Mouse (Mus musculus) liver, adult 2 months (tissue): ENCODE results near the gene Exoc3l. TPM values are rescaled to one million over a fixed set of nuclear protein-coding genes. Genes with fewer than 3 reads are reported as not detected.

ENCODE experiments used
- DNase-seq: peaks from one replicate; pipeline ENCODE4 v3.0.0-alpha.2; 2011; ENCODE audit warnings: low read depth, low spot score; ENCODE audit errors: extremely low read depth
- H3K27ac ChIP-seq: fragments of 200-500 bp; replicated peaks from 2 replicates; pipeline ENCODE4 v1.5.1; 2012; ENCODE audit warnings: low read depth, mild to moderate bottlenecking, control low read depth, inconsistent platforms, low read length; ENCODE audit not compliant: insufficient read depth
- H3K27me3 ChIP-seq: fragments of 200-500 bp; 2 replicates; pipeline ENCODE4 v1.6.1; 2012; ENCODE audit warnings: mild to moderate bottlenecking, moderate library complexity, low read length, inconsistent platforms; ENCODE audit not compliant: control insufficient read depth, insufficient read depth
- H3K36me3 ChIP-seq: fragments of 200-500 bp; 2 replicates; pipeline ENCODE4 v1.6.1; 2012; ENCODE audit warnings: low read length, inconsistent platforms; ENCODE audit not compliant: control insufficient read depth, insufficient read depth
- H3K4me1 ChIP-seq: fragments of 200-500 bp; 2 replicates; pipeline ENCODE4 v1.6.1; 2011; ENCODE audit warnings: low read length; ENCODE audit not compliant: control insufficient read depth, insufficient read depth
- H3K4me3 ChIP-seq: fragments of 200-500 bp; 2 replicates; pipeline ENCODE4 v1.5.1; 2011; ENCODE audit warnings: low read depth, mild to moderate bottlenecking, control low read depth, low read length, moderate library complexity; ENCODE audit not compliant: insufficient read depth
- H3K79me2 ChIP-seq: fragments of 200-500 bp; 2 replicates; pipeline ENCODE4 v1.6.1; 2012; ENCODE audit warnings: inconsistent platforms, mild to moderate bottlenecking, low read length, moderate library complexity; ENCODE audit not compliant: control insufficient read depth, insufficient read depth
- H3K9ac ChIP-seq: fragments of 200-500 bp; 2 replicates; pipeline ENCODE4 v1.6.1; 2012; ENCODE audit warnings: low read depth, mild to moderate bottlenecking, control low read depth, inconsistent platforms, low read length
- CTCF ChIP-seq: fragments of 200-500 bp; IDR thresholded peaks from 2 replicates; pipeline ENCODE4 v1.5.1; 2011; ENCODE audit warnings: low read depth, low read length, control low read depth
- POLR2A ChIP-seq: fragments of 200-500 bp; IDR thresholded peaks from 2 replicates; pipeline ENCODE4 v1.6.1; 2011; ENCODE audit warnings: low read length, control low read depth; ENCODE audit not compliant: insufficient read depth; ENCODE audit errors: extremely low read depth
- WGBS: fragments of 180-500 bp; shearing (Covaris S2); methylation state at CpG from one replicate; pipeline ENCODE4 v1.1.7; 2018; 5-methylcytosine and 5-hydroxymethylcytosine counted together
- polyA plus RNA-seq: library from polyadenylated mRNA; depleted of rRNA; stranded (reverse); fragments of >200 nt; gene quantifications from 2 replicates; pipeline ENCODE4 v1.2.3, GENCODE M21; 2012
- total RNA-seq: library from RNA; depleted of rRNA; stranded (reverse); fragments of >200 nt; gene quantifications from 2 replicates; pipeline ENCODE4 v1.2.3, GENCODE M21; 2014

Exoc3l gene
- total and polyA plus RNA-seq, 2 experiments, result 3.6 to 9.3 TPM

DNA sequence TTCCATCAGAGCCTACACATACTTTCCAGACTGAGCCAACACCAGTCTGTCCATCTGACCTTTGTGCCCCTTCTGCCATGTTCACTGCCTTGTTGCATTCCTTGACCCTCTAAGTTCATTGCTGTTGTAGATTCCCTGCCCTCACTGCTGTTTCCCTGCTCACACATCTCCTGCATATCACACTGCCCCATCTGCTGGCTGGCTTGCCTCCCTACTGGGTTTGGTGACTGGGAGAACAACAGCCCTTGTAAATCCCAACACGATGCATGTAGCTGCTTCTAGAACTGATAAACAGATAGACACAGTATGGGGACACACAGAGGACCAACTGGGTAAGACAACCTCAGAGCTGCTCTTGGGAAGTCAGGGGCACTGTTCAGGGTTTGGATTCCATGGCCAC is 15.8 kb upstream of the Exoc3l start:
- Histone ChIP-seq H3K27me3 (no peaks in the 10 kb centered on the region), H3K4me3 (no peak overlapping the region), H3K36me3 (peaks cover 2% of the 10 kb centered on the region; the same call in 1 of the 2 replicates), H3K79me2 (no peaks in the 10 kb centered on the region), H3K9ac (no peak overlapping the region), H3K4me1 (no peaks in the 10 kb centered on the region), H3K27ac (no peak overlapping the region)
- TF ChIP-seq CTCF (no peak), POLR2A (no peak)
- no peak for DNase-seq
- WGBS, result 89% methylated on average over 1 of the region's 1 CpGs

GRCm38 (mm10) chr8:105310118-105310517 is 14.2 kb upstream of the Exoc3l start:
- no peak for TF ChIP-seq POLR2A
- TF ChIP-seq CTCF, result no peak
- Histone ChIP-seq H3K27ac (no peak overlapping the region), H3K36me3 (peaks cover 2% of the 10 kb centered on the region; the same call in 1 of the 2 replicates), H3K27me3 (no peaks in the 10 kb centered on the region), H3K79me2 (no peaks in the 10 kb centered on the region), H3K4me3 (no peak overlapping the region), H3K4me1 (peaks cover 5% of the 10 kb centered on the region), H3K9ac (no peak overlapping the region)
- 91% methylated on average over 8 of the region's 8 CpGs for WGBS
- DNase-seq, result no peak

GRCm38 (mm10) chr8:105309142-105309847 is 13.4 kb upstream of the Exoc3l start:
- Histone ChIP-seq H3K9ac (no peak overlapping the region), H3K4me1 (peaks cover 5% of the 10 kb centered on the region), H3K27ac (no peak overlapping the region), H3K27me3 (no peaks in the 10 kb centered on the region), H3K4me3 (no peak overlapping the region), H3K79me2 (no peaks in the 10 kb centered on the region), H3K36me3 (peaks cover 2% of the 10 kb centered on the region; the same call in 1 of the 2 replicates)
- WGBS, result 90% methylated on average over 15 of the region's 15 CpGs
- TF ChIP-seq POLR2A (no peak), CTCF (no peak)
- no peak for DNase-seq

GRCm38 (mm10) chr8:105308428-105308827 is 12.5 kb upstream of the Exoc3l start:
- Histone ChIP-seq H3K4me1 (peaks cover 5% of the 10 kb centered on the region), H3K79me2 (no peaks in the 10 kb centered on the region), H3K9ac (no peak overlapping the region), H3K27me3 (no peaks in the 10 kb centered on the region), H3K4me3 (no peak overlapping the region), H3K27ac (no peak overlapping the region), H3K36me3 (peaks cover 6% of the 10 kb centered on the region; the same call in 1 of the 2 replicates)
- no peak for DNase-seq
- TF ChIP-seq CTCF, result no peak
- no peak for TF ChIP-seq POLR2A
- WGBS, result 97% methylated on average over 10 of the region's 10 CpGs

DNA sequence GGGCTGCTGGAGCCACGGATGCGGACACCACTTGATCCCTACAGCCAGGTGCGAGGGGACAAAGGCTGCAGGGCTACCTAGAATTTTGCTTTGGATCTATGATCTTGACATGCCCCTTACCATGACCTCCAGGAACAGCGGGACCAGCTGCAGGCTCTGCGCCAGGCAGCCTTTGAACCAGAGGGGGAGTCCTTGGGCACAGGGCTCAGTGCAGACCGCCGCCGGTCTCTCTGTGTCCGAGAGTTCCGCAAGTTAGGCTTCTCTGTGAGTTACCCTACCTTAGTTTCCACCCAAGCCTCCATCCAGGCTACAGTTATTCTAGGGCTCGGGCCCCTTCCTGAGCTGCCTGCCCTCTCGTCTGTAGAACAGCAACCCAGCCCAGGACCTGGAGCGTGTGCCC is 11.8 kb upstream of the Exoc3l start:
- TF ChIP-seq CTCF, result no peak
- TF ChIP-seq POLR2A, result no peak
- Histone ChIP-seq H3K27ac (no peak overlapping the region), H3K4me1 (peaks cover 5% of the 10 kb centered on the region), H3K4me3 (no peak overlapping the region), H3K9ac (no peak overlapping the region), H3K79me2 (no peaks in the 10 kb centered on the region), H3K36me3 (peaks cover 10% of the 10 kb centered on the region; the same call in 1 of the 2 replicates), H3K27me3 (no peaks in the 10 kb centered on the region)
- 93% methylated on average over 13 of the region's 13 CpGs for WGBS
- no peak for DNase-seq

- WGBS, result 37% methylated on average over 5 of the region's 5 CpGs
- Histone ChIP-seq H3K27me3 (no peaks in the 10 kb centered on the region), H3K4me1 (peaks cover 5% of the 10 kb centered on the region), H3K27ac (no peak overlapping the region), H3K36me3 (peaks cover 16% of the 10 kb centered on the region), H3K9ac (peak overlapping the region; percentile 88), H3K79me2 (no peaks in the 10 kb centered on the region), H3K4me3 (peak overlapping the region; percentile 85; the same call in 1 of the 2 replicates)
- no peak for TF ChIP-seq CTCF
- no peak for TF ChIP-seq POLR2A
- DNase-seq, result no peak
These were observed 10.3 kb upstream of the Exoc3l start for GRCm38 (mm10) chr8:105306146-105306691.
